Mouse (Mus musculus) bone marrow, adult 2 months (tissue): ENCODE data around the gene Nrp2.

ENCODE experiments used
- CTCF ChIP-seq: fragments of 200-500 bp; IDR thresholded peaks from 2 replicates; pipeline ENCODE4 v1.5.1; 2011; ENCODE audit warnings: low read length, control low read depth; ENCODE audit not compliant: control insufficient read depth, insufficient read depth
- POLR2A ChIP-seq: fragments of 200-500 bp; IDR thresholded peaks from 2 replicates; pipeline ENCODE4 v1.6.1; 2011; ENCODE audit warnings: low read depth, mild to moderate bottlenecking, control low read depth, low read length, borderline replicate concordance; ENCODE audit not compliant: control insufficient read depth

- no peak for TF ChIP-seq POLR2A
- TF ChIP-seq CTCF, result no peak
These were observed 3.3 kb downstream of the Nrp2 start for GRCm38 (mm10) chr1:62706085-62707021.
